In the genomic region with DNA sequence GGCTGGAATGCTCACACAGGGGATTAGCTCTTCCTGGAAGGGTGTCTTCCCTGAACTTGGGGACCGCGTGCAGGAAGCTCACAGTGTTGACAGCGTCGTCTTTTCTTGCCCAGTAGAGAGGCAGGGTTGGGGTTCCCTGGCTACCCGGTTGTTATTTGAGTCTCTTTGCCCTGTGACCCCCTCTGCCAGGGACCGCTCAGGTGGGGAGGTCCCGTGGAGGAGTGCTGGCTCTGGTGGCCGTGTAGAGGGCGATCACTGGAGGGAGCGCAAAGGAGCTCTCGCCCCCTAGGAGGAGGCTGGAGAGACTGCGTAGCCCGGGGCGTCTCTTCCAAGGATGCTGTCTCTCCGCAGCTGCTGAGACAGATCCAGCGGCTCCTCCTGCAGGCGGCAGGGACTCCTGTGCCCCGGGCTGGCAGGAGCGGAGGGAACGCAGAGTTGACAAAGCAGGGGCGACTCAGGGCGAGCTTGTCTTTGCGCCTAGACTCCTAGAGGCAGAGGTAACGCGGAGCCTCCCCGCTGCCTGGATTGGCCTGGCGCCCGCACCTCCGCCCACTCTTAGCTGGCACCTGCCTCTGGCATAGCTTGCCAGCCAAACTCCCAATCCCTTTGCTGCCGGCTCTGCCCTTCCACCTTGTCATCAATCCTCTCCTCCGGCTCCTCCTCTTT, we compare ENCODE assay signal across 8 mouse cellular contexts. TPM values are rescaled to one million over a fixed set of nuclear protein-coding genes. Genes with fewer than 3 reads are reported as not detected.
A peak's percentile ranks its signal among the peaks of the same experiment; 100 is the strongest.
DNase-seq lines count a peak whose midpoint lies in the region; ATAC-seq and TF ChIP-seq lines count a peak whose summit lies in the region.

A gene (minus strand): TSS at position 499 of the 666 bp plus-strand sequence.

- H3K9ac ChIP-seq in hindbrain, embryonic 16.5 days (ENCODE audit: low read depth, low read length), result peak within 1 kb of the TSS; percentile 64

- H3K9me3 ChIP-seq in hindbrain, embryonic 16.5 days (ENCODE audit: control insufficient read depth, low read length), result no peaks in the 10 kb centered on the region

- peak; percentile 80 for ATAC-seq in hindbrain, embryonic 16.5 days

- TF ChIP-seq CTCF in gastrocnemius, adult 2 months (IDR thresholded peaks at IDR 0.05), result peak; percentile 30; the same call in 1 of the 2 replicates

- WGBS in hindbrain, embryonic 16.5 days, result 1% methylated on average over 31 of the region's 31 CpGs

- peaks cover 17% of the 10 kb centered on the region for H3K4me1 ChIP-seq in hindbrain, embryonic 16.5 days (ENCODE audit: control insufficient read depth, insufficient read depth, low read depth, low read length)

- H3K27me3 ChIP-seq in hindbrain, embryonic 16.5 days (replicated peaks; ENCODE audit: control insufficient read depth, insufficient read depth, low read length), result no peaks in the 10 kb centered on the region

- peak within 1 kb of the TSS; percentile 82 for H3K4me3 ChIP-seq in gastrocnemius, adult 2 months
- H3K4me3 ChIP-seq in hindbrain, embryonic 16.5 days (ENCODE audit: low read length), result peak within 1 kb of the TSS; percentile 54

- H3K4me2 ChIP-seq in hindbrain, embryonic 16.5 days (ENCODE audit: low read length), result peak within 1 kb of the TSS; percentile 98

- intact Hi-C loops in gastrocnemius, adult 2 months (cut with DNase I), result loop anchor here (5.0 kb wide), 1 partner anchor 50 kb away; no protein-coding TSS in a partner anchor

- no peaks in the 10 kb centered on the region for H3K36me3 ChIP-seq in hindbrain, embryonic 16.5 days (ENCODE audit: control insufficient read depth, insufficient read depth, low read length)

- peak within 1 kb of the TSS; percentile 90 for H3K27ac ChIP-seq in gastrocnemius, adult 2 months
- peak within 1 kb of the TSS; percentile 49 for H3K27ac ChIP-seq in hindbrain, embryonic 16.5 days (ENCODE audit: low read depth, low read length)

- peak; percentile 52 to 59 for DNase-seq in adrenal gland, adult 18-20 months (ENCODE audit: low spot score in 2 of 2)
- peak; percentile 68 to 78 for DNase-seq in cerebellum, postnatal 25 days
- DNase-seq in gastrocnemius, adult 2 months, result peak; percentile 76
- DNase-seq in left cerebral cortex, adult 11 months (ENCODE audit: low spot score), result peak; percentile 29
- peak; percentile 59 for DNase-seq in lung, postnatal 14 days
- DNase-seq in retina, embryonic 14.5 days (ENCODE audit: low spot score), result peak; percentile 47
- no peak for DNase-seq in spleen, postnatal 14 days (ENCODE audit: low spot score in 2 of 2)

RNA-seq across cellular contexts. Expression of the gene that starts here (rescaled TPM):
- 1 to 10 TPM; 2.6 to 3.0 TPM for total RNA-seq in adrenal gland, adult 18-20 months (2021)
- 1 to 10 TPM; 1.2 to 2.7 TPM for total RNA-seq in gastrocnemius, adult 2 months (2021)
- 7.2 and 7.9 TPM in 2 replicates for polyA plus RNA-seq in hindbrain, embryonic 16.5 days (2015; fragmentation: Nextera tagmentation; extraction: Ambion mirVana)

Comparison
In these comparisons a context has a peak if more than half of its experiments do, and no peak if none do; other contexts are left out.
1. DNase-seq: peak in adrenal gland, adult 18-20 months (2 of 2), cerebellum, postnatal 25 days (2 of 2), gastrocnemius, adult 2 months (single experiment), left cerebral cortex, adult 11 months (single experiment), lung, postnatal 14 days (single experiment) and retina, embryonic 14.5 days (single experiment); none in spleen, postnatal 14 days (0 of 2).